Mouse (Mus musculus) liver, adult 2 months (tissue): ENCODE results near the gene Slc35e3. TPM values are rescaled to one million over a fixed set of nuclear protein-coding genes. Genes with fewer than 3 reads are reported as not detected.

Source experiments
- DNase-seq: peaks from one replicate; pipeline ENCODE4 v3.0.0-alpha.2; 2011; ENCODE audit warnings: low read depth, low spot score; ENCODE audit errors: extremely low read depth
- H3K27ac ChIP-seq: fragments of 200-500 bp; replicated peaks from 2 replicates; pipeline ENCODE4 v1.5.1; 2012; ENCODE audit warnings: low read depth, mild to moderate bottlenecking, control low read depth, inconsistent platforms, low read length; ENCODE audit not compliant: insufficient read depth
- H3K27me3 ChIP-seq: fragments of 200-500 bp; 2 replicates; pipeline ENCODE4 v1.6.1; 2012; ENCODE audit warnings: mild to moderate bottlenecking, moderate library complexity, low read length, inconsistent platforms; ENCODE audit not compliant: control insufficient read depth, insufficient read depth
- H3K36me3 ChIP-seq: fragments of 200-500 bp; 2 replicates; pipeline ENCODE4 v1.6.1; 2012; ENCODE audit warnings: low read length, inconsistent platforms; ENCODE audit not compliant: control insufficient read depth, insufficient read depth
- H3K4me1 ChIP-seq: fragments of 200-500 bp; 2 replicates; pipeline ENCODE4 v1.6.1; 2011; ENCODE audit warnings: low read length; ENCODE audit not compliant: control insufficient read depth, insufficient read depth
- H3K4me3 ChIP-seq: fragments of 200-500 bp; 2 replicates; pipeline ENCODE4 v1.5.1; 2011; ENCODE audit warnings: low read depth, mild to moderate bottlenecking, control low read depth, low read length, moderate library complexity; ENCODE audit not compliant: insufficient read depth
- H3K79me2 ChIP-seq: fragments of 200-500 bp; 2 replicates; pipeline ENCODE4 v1.6.1; 2012; ENCODE audit warnings: inconsistent platforms, mild to moderate bottlenecking, low read length, moderate library complexity; ENCODE audit not compliant: control insufficient read depth, insufficient read depth
- H3K9ac ChIP-seq: fragments of 200-500 bp; 2 replicates; pipeline ENCODE4 v1.6.1; 2012; ENCODE audit warnings: low read depth, mild to moderate bottlenecking, control low read depth, inconsistent platforms, low read length
- CTCF ChIP-seq: fragments of 200-500 bp; IDR thresholded peaks from 2 replicates; pipeline ENCODE4 v1.5.1; 2011; ENCODE audit warnings: low read depth, low read length, control low read depth
- POLR2A ChIP-seq: fragments of 200-500 bp; IDR thresholded peaks from 2 replicates; pipeline ENCODE4 v1.6.1; 2011; ENCODE audit warnings: low read length, control low read depth; ENCODE audit not compliant: insufficient read depth; ENCODE audit errors: extremely low read depth
- WGBS: fragments of 180-500 bp; shearing (Covaris S2); methylation state at CpG from one replicate; pipeline ENCODE4 v1.1.7; 2018; 5-methylcytosine and 5-hydroxymethylcytosine counted together
- polyA plus RNA-seq: library from polyadenylated mRNA; depleted of rRNA; stranded (reverse); fragments of >200 nt; gene quantifications from 2 replicates; pipeline ENCODE4 v1.2.3, GENCODE M21; 2012
- total RNA-seq: library from RNA; depleted of rRNA; stranded (reverse); fragments of >200 nt; gene quantifications from 2 replicates; pipeline ENCODE4 v1.2.3, GENCODE M21; 2014

Slc35e3 gene
- total and polyA plus RNA-seq, 2 experiments, result 4.1 to 7.1 TPM

DNA sequence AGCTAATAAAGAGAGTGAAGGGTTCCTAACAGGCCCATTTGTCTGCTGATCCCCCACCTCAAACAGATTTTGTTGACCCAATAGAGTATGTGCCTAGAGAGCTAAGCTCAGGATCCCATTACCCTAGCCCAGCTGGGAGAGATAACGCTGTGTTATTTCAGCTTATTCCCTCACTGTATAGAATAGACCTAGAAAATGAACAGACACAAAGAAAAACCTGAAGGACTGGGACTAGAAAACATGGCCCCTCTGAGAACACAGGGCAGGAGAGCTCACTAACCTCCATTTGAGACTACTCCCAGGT lies 28.6 kb upstream of the Slc35e3 start:
- no peaks in the 10 kb centered on the region for H3K4me1 ChIP-seq
- no peak overlapping the region for H3K9ac ChIP-seq
- H3K27ac ChIP-seq, result no peak overlapping the region
- H3K79me2 ChIP-seq, result no peaks in the 10 kb centered on the region
- H3K27me3 ChIP-seq, result no peaks in the 10 kb centered on the region
- 100% methylated on average over 1 of the region's 1 CpGs for WGBS
- H3K4me3 ChIP-seq, result no peak overlapping the region
- DNase-seq, result no peak
- peaks cover 10% of the 10 kb centered on the region; the same call in 1 of the 2 replicates for H3K36me3 ChIP-seq
- TF ChIP-seq CTCF (no peak), POLR2A (no peak)

DNA sequence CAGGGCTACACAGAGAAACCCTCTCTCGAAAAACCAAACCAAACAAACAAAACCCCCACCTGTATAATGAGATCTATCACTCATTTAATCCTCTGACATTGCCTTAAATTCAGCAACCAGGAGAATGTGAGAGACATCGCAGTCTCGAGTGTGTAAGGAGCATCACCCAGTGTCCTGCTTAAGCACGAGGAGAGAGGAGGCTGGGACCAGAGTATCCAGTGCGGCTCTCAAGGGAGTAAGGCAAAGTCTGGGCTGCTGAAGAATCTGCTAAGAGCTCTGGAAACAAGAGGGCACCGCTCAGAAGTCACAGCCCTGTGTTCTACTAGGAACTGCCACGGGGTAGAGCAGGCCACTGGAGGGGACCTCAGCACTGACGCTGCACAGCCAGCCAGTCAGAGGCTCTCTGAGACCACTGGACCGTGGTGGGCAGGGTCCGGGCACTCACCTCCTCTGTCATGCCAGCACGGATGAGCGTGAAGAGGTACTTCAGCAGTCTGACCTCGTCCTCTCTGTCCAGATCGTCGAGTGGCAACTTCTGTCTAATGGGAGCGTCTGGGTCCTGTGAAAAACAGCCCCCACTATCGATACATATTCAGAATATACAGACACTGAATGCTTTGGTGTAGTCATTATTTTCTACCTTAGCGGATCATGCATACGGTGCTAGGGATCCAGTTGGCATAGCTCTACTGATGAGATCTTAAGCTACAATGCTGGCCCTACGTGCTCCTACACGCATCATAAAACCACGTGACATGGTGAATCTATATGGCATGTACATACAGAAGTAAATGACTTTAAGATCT lies 28.0 kb upstream of the Slc35e3 start:
- H3K4me3 ChIP-seq, result no peak overlapping the region
- no peaks in the 10 kb centered on the region for H3K27me3 ChIP-seq
- DNase-seq, result no peak
- H3K27ac ChIP-seq, result no peak overlapping the region
- no peaks in the 10 kb centered on the region for H3K4me1 ChIP-seq
- H3K9ac ChIP-seq, result no peak overlapping the region
- whole genome bisulfite sequencing, result 95% methylated on average over 22 of the region's 22 CpGs
- TF ChIP-seq CTCF (no peak), POLR2A (no peak)
- peaks cover 10% of the 10 kb centered on the region; the same call in 1 of the 2 replicates for H3K36me3 ChIP-seq
- H3K79me2 ChIP-seq, result no peaks in the 10 kb centered on the region

DNA sequence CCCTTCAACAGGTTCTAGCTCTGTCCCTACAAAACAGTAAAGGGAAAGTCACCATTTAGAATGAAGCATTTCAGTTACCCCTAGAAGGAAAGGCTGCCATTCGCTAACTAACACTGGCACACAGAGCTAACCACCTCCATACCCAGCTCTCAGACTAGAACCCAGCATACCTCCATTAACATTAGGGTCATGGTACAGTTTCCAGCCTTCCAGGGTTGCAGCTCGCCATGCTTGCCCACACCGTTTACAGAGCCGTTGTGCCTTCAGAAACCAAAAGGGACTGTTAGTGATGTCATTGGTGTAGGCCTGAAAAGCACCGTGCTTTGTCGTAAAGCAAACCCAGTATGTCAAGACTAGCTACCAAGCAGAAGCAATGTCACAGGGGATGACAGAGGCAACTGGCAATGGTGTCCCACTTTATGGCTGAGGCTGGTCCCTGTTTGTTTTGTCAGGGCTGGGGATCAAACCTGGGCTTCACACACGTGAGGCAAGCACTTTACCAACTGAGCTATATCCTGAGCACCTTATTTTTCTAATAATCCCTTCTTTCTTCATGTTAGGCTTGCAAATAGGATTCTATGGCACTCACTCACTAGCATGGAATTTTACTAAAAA lies 27.0 kb upstream of the Slc35e3 start:
- H3K4me1 ChIP-seq, result no peaks in the 10 kb centered on the region
- no peaks in the 10 kb centered on the region for H3K27me3 ChIP-seq
- no peak for DNase-seq
- H3K79me2 ChIP-seq, result no peaks in the 10 kb centered on the region
- H3K27ac ChIP-seq, result no peak overlapping the region
- no peak for TF ChIP-seq CTCF
- no peak for TF ChIP-seq POLR2A
- whole genome bisulfite sequencing, result 97% methylated on average over 7 of the region's 7 CpGs
- H3K36me3 ChIP-seq, result peaks cover 10% of the 10 kb centered on the region; the same call in 1 of the 2 replicates
- no peak overlapping the region for H3K9ac ChIP-seq
- H3K4me3 ChIP-seq, result no peak overlapping the region

DNA sequence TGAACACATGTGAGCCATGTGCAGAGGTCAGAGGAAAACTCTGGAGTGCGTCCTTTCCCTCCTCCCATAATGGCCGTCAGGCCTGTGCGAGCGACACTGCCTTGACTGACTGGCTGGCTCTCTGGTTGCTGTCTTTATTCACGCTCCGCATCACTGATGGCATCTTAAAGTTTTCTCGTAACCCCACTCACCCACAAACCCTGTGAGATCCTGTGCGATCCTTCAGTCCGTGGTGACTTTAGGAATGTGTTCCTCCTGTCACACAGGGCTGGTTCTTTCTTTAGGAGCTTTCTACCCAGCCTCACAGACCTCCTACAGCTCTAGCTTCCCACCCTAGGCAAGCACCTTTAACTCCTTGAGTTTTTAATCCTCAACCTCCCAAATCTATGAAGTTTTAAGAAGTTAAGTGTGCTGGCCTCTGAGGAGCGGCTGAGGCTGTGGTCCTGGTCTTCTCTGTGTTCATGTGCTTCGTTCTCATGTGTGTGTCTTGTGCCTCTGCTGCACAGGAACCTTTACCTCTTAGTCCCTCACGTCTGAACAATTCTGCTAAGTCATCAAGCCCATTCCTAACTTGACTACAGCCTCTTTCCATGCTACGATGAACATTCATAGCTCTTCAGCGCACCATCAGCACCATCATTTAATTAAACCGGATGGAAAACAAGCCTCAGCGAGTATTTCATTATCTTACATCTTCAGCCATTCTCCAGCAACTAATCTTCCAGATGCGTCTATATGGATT lies 26.4 kb upstream of the Slc35e3 start:
- WGBS, result 97% methylated on average over 17 of the region's 17 CpGs
- Histone ChIP-seq H3K27ac (no peak overlapping the region), H3K4me3 (no peak overlapping the region), H3K9ac (no peak overlapping the region), H3K79me2 (no peaks in the 10 kb centered on the region), H3K27me3 (no peaks in the 10 kb centered on the region), H3K36me3 (peaks cover 10% of the 10 kb centered on the region; the same call in 1 of the 2 replicates), H3K4me1 (no peaks in the 10 kb centered on the region)
- TF ChIP-seq CTCF (no peak), POLR2A (no peak)
- DNase-seq, result no peak

DNA sequence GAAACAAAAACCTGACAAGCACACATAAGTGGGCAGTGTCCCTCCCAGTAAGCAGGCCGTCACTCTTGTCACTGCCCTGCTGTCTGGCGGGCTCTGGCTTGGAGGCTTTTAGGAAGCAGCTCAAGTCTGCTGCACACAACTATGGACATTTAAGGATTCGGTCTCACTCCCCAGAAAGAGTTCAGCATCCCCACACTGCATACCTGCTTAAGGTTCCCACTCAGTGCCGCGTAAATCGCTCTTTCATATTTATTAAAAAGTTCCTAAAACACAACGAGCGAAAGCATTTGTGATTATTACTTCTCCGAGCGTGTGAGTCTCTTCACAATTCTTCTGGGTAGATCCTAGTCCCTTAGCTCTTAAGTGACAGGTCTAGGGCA lies 25.0 kb upstream of the Slc35e3 start:
- Histone ChIP-seq H3K9ac (no peak overlapping the region), H3K27me3 (no peaks in the 10 kb centered on the region), H3K4me1 (no peaks in the 10 kb centered on the region), H3K4me3 (no peak overlapping the region), H3K27ac (no peak overlapping the region), H3K36me3 (peaks cover 8% of the 10 kb centered on the region; the same call in 1 of the 2 replicates), H3K79me2 (no peaks in the 10 kb centered on the region)
- no peak for DNase-seq
- TF ChIP-seq POLR2A (no peak), CTCF (no peak)
- 97% methylated on average over 10 of the region's 10 CpGs for WGBS
